Mouse (Mus musculus): ENCODE results near the gene Cux1. TPM values are rescaled to one million over a fixed set of nuclear protein-coding genes. Genes with fewer than 3 reads are reported as not detected.

Cux1 gene
- polyA plus RNA-seq, 1 experiment from 2014 or later, result 17.1 TPM

DNA sequence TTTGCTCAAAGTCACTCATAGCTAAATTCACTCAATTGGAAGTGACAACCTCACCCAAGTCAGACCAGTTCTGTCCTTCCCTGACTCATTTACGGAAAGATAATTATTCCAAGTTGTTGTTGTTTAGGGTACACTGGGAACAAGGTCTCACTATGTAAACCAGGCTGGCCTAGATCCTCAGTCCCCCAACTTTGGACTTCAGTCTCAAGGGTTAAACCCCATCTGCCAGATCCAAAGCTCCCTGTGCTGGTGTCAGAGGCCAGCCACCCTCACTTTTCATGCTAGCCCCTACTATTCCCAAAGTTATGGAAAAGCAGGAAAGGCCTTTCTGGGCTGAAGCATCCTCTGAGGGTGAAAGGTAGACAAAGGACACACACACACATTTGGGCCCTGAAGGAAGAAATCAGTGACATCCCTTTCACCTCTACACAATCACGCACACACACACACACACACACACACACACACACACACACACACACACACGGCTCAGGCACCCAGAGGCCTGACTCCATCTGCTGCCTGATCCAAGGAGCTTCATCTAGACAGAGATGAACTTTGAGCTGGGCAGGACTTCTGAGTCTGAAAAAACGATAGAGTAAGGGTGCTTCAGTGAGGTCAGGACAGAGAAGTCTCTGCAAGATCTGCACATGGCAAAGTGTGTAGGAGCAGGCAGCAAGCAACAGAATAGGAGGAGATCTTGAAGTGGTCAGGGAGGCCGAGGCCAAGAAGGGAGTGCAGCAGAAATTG, 31.1 kb downstream of the Cux1 start:
- no peak overlapping the region for H3K4me2 ChIP-seq
- H3K36me3 ChIP-seq (replicated peaks), result no peaks in the 10 kb centered on the region
- no peaks in the 10 kb centered on the region for H3K27me3 ChIP-seq
- WGBS (ENCODE audit: insufficient replicate concordance), result 54% methylated on average over 5 of the region's 5 CpGs
- H3K4me3 ChIP-seq (replicated peaks), result no peak overlapping the region
- no peak overlapping the region for H3K27ac ChIP-seq (replicated peaks)
- peaks cover 54% of the 10 kb centered on the region for H3K4me1 ChIP-seq (replicated peaks)
- H3K9me3 ChIP-seq (replicated peaks), result no peaks in the 10 kb centered on the region
- H3K9ac ChIP-seq, result no peak overlapping the region
- no peak for ATAC-seq (ENCODE audit: insufficient read depth)

DNA sequence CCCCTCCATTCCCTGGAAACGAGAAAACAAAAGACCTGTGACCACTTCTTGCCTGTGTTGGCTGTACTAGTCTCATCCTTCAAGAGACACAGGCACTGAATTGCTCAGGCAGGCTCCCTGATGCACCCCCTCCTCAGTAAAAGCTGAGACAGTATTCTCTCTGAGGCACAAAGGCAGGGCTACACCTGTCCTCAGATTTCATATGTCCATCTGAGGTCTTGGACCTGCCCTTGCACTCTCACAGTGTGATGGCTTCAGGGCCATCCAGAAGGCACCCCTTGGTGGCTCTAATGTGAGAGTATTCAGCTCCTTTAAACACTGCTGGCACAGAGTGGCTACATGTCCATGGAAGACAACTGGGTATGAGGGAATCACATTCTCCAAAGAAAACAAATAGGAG, 32.1 kb downstream of the Cux1 start:
- H3K9ac ChIP-seq, result no peak overlapping the region
- WGBS (ENCODE audit: insufficient replicate concordance), result 57% methylated on average over 1 of the region's 1 CpGs
- H3K36me3 ChIP-seq (replicated peaks), result no peaks in the 10 kb centered on the region
- no peaks in the 10 kb centered on the region for H3K27me3 ChIP-seq
- H3K9me3 ChIP-seq (replicated peaks), result no peaks in the 10 kb centered on the region
- no peak overlapping the region for H3K27ac ChIP-seq (replicated peaks)
- no peak overlapping the region for H3K4me3 ChIP-seq (replicated peaks)
- H3K4me1 ChIP-seq (replicated peaks), result peaks cover 44% of the 10 kb centered on the region
- no peak for ATAC-seq (ENCODE audit: insufficient read depth)
- H3K4me2 ChIP-seq, result no peak overlapping the region

DNA sequence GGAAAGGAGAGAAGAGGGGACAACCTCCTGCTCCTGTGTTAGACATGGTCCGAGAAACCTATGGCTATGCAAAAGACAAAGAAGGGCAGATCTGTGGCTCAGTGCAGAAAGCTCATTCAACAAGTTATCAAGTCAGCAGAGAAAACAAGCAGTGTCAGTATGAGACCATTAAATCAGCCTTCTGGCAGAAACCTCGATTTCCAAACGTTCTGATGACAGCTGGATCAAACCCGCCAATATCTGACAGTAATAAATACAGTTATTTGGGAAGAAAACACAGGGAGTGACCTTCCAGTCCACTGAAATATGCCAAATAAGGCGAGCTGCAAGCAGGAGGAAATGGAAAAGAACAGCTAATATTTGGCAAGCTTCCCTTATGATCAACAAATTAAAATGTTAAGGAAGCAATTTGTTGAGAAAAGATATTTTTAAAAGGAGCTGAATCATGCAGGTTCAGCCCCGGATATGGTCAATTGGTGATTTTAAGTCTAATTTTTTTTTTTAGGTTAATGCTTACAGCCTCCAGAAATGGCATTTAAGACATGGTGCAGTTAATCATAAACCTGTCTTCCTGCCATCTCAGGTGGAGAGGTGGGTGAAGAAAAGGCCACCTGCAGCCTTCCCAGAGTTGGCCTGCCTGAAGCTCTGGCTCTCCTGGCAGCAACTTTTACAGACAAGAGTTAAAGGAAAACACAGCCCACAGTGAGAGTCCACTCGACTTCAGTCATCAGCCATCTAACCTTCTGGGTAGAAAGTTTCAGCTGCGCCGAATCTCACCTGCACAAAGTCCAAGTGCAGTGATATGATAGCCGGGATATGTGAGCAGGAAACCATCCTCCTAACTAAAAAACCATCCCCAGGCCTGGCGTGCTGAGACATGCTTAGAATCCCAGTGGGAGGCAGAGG, 33.7 kb downstream of the Cux1 start:
- WGBS (ENCODE audit: insufficient replicate concordance), result 55% methylated on average over 11 of the region's 11 CpGs
- Histone ChIP-seq H3K4me3 (replicated peaks) (no peak overlapping the region), H3K27ac (replicated peaks) (no peak overlapping the region), H3K36me3 (replicated peaks) (no peaks in the 10 kb centered on the region), H3K9ac (no peak overlapping the region), H3K9me3 (replicated peaks) (no peaks in the 10 kb centered on the region), H3K4me1 (replicated peaks) (peaks cover 37% of the 10 kb centered on the region), H3K27me3 (no peaks in the 10 kb centered on the region), H3K4me2 (no peak overlapping the region)
- no peak for ATAC-seq (ENCODE audit: insufficient read depth)

DNA sequence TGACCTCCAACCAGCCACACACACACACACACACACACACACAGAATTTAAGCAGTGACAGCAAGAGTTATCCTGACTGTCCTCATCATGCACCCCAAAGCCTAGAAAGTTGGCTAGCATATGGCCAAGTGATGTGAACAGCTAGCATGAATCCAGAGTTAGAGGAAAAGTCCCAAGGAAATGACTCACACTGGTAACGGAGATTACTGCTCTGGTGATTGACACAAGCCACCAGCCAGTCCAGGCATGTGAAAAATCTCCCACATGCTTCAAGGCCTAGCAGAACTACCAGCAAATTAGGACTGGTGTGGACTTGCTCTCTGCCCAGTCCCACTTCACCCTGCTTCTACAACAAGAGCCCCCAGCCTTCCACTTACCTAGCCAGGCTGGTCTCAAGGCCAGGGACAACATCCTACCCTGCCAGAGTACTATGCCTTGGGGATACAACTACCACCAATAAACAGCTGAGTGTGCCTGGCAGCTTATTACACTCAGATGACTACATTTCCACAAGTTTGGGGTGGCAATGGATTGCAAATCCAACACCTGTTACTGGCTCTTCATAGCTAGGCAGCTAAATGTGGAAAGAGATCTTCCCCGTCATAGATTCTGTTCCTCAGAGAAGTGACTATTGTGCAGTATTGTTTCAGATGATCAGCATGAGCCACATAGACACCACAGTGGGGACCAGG, 35.5 kb downstream of the Cux1 start:
- Histone ChIP-seq H3K9me3 (replicated peaks) (no peaks in the 10 kb centered on the region), H3K27ac (replicated peaks) (no peak overlapping the region), H3K9ac (no peak overlapping the region), H3K4me2 (no peak overlapping the region), H3K27me3 (no peaks in the 10 kb centered on the region), H3K4me1 (replicated peaks) (peaks cover 36% of the 10 kb centered on the region), H3K36me3 (replicated peaks) (no peaks in the 10 kb centered on the region), H3K4me3 (replicated peaks) (no peak overlapping the region)
- ATAC-seq (ENCODE audit: insufficient read depth), result no peak
- 50% methylated on average over 2 of the region's 2 CpGs for WGBS (ENCODE audit: insufficient replicate concordance)

DNA sequence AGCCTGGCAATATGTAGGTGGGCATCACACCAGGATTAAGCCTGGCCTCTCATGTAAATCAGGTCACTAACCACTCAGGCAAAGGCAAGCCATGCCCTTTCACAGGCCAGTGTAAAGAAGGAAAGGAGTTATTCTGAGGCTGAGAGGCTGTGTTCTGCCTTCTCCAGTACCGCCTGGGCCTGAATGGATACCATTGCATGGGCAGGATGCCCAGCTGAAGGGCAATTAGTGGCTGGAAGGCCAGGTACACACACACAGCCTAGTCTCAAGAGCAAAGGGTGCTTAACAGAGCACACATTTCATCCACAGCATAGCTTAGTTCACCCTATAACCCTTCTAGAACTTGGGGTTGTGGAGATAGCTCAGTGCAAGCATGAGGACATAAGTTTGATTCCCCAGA, 36.4 kb downstream of the Cux1 start:
- no peak overlapping the region for H3K4me2 ChIP-seq
- 72% methylated on average over 1 of the region's 1 CpGs for WGBS (ENCODE audit: insufficient replicate concordance)
- no peaks in the 10 kb centered on the region for H3K36me3 ChIP-seq (replicated peaks)
- peaks cover 38% of the 10 kb centered on the region for H3K4me1 ChIP-seq (replicated peaks)
- H3K27me3 ChIP-seq, result no peaks in the 10 kb centered on the region
- no peak overlapping the region for H3K27ac ChIP-seq (replicated peaks)
- no peak overlapping the region for H3K9ac ChIP-seq
- H3K4me3 ChIP-seq (replicated peaks), result no peak overlapping the region
- H3K9me3 ChIP-seq (replicated peaks), result no peaks in the 10 kb centered on the region
- ATAC-seq (ENCODE audit: insufficient read depth), result no peak

- H3K4me1 ChIP-seq (replicated peaks), result peaks cover 24% of the 10 kb centered on the region
- H3K27ac ChIP-seq (replicated peaks), result no peak overlapping the region
- ATAC-seq (ENCODE audit: insufficient read depth), result no peak
- H3K9ac ChIP-seq, result no peak overlapping the region
- no peaks in the 10 kb centered on the region for H3K27me3 ChIP-seq
- H3K4me3 ChIP-seq (replicated peaks), result no peak overlapping the region
- H3K36me3 ChIP-seq (replicated peaks), result no peaks in the 10 kb centered on the region
- no peaks in the 10 kb centered on the region for H3K9me3 ChIP-seq (replicated peaks)
- H3K4me2 ChIP-seq, result no peak overlapping the region
These were observed 38.1 kb downstream of the Cux1 start for GRCm38 (mm10) chr5:136529165-136529564.

DNA sequence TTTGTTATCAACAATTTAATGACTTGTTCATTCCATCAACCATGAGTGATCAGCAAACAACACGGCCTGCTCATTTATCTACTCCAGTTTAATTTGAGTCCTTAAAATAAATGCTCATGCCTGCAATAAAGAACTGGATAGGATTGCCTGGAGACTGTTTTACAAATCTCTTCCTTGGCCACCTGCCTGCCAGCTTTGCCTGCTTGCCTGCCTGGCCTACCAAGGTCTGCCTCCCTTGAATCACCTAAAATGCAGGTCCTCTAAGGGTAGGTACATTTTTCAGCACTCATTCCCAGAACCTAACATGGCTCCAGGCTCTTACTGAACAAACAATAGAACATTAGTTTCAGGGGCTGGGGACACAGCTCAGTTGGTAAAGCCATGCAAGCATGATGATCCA, 39.4 kb downstream of the Cux1 start:
- Histone ChIP-seq H3K9me3 (replicated peaks) (no peaks in the 10 kb centered on the region), H3K4me3 (replicated peaks) (no peak overlapping the region), H3K27ac (replicated peaks) (no peak overlapping the region), H3K4me2 (no peak overlapping the region), H3K27me3 (no peaks in the 10 kb centered on the region), H3K4me1 (replicated peaks) (peaks cover 18% of the 10 kb centered on the region), H3K36me3 (replicated peaks) (no peaks in the 10 kb centered on the region), H3K9ac (no peak overlapping the region)
- 51% methylated on average over 1 of the region's 1 CpGs for WGBS (ENCODE audit: insufficient replicate concordance)
- no peak for ATAC-seq (ENCODE audit: insufficient read depth)

DNA sequence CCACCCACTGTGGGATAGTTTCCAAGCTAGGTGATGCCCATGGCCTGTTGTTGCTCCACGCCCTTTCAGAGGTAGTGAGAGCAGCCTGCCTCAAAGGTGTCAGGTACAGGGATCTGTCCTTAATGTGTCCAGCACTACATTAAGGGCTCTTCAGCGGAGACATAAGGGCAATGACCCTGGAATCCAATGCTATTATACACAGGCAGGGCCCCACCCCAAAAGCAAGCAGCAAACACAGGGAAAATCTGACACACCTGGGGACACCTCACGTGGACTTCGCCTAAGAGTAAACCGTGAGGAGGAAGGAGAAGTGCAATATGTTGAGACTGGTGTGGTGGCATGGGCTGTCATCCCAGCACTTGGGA, 40.8 kb downstream of the Cux1 start:
- 70% methylated on average over 5 of the region's 5 CpGs for WGBS (ENCODE audit: insufficient replicate concordance)
- no peak for ATAC-seq (ENCODE audit: insufficient read depth)
- H3K4me1 ChIP-seq (replicated peaks), result peaks cover 18% of the 10 kb centered on the region

DNA sequence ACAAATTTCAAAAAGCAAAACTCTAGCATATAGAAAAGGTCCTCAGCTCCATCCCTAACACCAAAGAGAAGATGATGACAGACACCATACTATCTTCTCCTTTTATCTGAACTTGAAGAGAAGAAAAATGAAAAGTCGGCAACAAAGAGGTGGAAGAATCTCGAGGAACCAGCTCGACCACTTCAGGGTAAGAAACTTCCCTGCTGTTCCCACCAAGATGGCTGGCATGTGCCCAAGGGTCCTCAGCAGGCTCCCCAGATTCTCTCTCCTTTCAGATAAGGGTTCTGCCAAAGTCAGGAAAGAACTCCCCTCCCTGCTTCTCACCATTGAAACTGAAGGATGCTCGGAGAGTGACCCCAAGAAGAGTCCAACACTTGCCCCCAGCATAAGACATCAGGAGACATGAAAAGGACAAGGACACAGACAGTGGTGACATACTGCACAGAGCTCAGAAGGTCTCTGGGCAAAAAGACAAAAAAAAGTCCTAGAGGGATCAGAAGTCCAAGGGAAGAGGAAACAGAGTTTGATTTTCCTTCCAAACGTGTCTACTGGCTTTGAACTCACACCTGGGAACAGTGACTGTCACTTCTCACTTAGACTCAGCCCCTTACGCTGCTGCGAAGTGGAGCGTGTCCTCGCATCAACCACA, 41.3 kb downstream of the Cux1 start:
- H3K27ac ChIP-seq (replicated peaks), result no peak overlapping the region
- H3K4me2 ChIP-seq, result no peak overlapping the region
- no peaks in the 10 kb centered on the region for H3K9me3 ChIP-seq (replicated peaks)
- no peak overlapping the region for H3K4me3 ChIP-seq (replicated peaks)
- WGBS (ENCODE audit: insufficient replicate concordance), result 64% methylated on average over 9 of the region's 9 CpGs
- H3K9ac ChIP-seq, result no peak overlapping the region
- no peak for ATAC-seq (ENCODE audit: insufficient read depth)
- H3K4me1 ChIP-seq (replicated peaks), result peaks cover 18% of the 10 kb centered on the region
- no peaks in the 10 kb centered on the region for H3K36me3 ChIP-seq (replicated peaks)
- H3K27me3 ChIP-seq, result no peaks in the 10 kb centered on the region

More for the DNA sequence above, 40.8 kb downstream of the Cux1 start:
- Histone ChIP-seq H3K4me2 (no peak overlapping the region), H3K27ac (replicated peaks) (no peak overlapping the region), H3K4me3 (replicated peaks) (no peak overlapping the region), H3K27me3 (no peaks in the 10 kb centered on the region), H3K36me3 (replicated peaks) (no peaks in the 10 kb centered on the region), H3K9ac (no peak overlapping the region), H3K9me3 (replicated peaks) (no peaks in the 10 kb centered on the region)

DNA sequence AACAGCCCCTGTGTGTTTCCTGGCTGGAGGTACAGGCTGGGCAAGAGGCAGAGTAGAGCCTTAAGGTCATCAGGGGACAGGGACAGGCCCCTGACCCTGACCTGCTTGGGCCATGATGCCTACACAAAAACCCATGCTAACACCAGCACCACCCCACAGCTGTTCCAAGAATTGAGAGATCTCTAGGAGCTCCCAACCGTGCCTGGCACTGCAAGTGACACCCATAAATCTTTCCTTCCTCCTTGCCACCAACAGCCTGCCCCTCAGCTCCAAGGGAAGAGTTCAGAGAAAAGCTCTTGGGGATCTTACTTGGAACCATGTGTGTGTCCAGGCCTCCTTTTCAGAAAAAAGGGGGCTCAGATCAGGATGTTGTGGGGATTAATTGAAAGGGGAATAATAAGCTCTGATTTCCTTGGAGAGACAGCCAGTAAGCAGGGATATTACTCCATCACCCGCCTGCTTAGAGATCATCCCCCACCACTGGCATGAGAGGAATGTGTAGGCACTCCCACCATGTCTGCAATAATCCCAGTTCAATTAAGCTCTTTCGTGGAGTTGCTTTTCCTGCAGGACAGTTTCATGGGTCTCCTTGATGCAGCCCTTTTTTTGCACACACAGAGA, 44.3 kb downstream of the Cux1 start:
- WGBS (ENCODE audit: insufficient replicate concordance), result 46% methylated on average over 3 of the region's 3 CpGs
- no peaks in the 10 kb centered on the region for H3K27me3 ChIP-seq
- no peak overlapping the region for H3K4me2 ChIP-seq
- no peak for ATAC-seq (ENCODE audit: insufficient read depth)
- H3K9ac ChIP-seq, result no peak overlapping the region
- H3K36me3 ChIP-seq (replicated peaks), result no peaks in the 10 kb centered on the region
- no peak overlapping the region for H3K27ac ChIP-seq (replicated peaks)
- no peaks in the 10 kb centered on the region for H3K9me3 ChIP-seq (replicated peaks)
- no peak overlapping the region for H3K4me3 ChIP-seq (replicated peaks)
- H3K4me1 ChIP-seq (replicated peaks), result peaks cover 30% of the 10 kb centered on the region

Data from liver, embryonic 15.5 days (tissue).